Mouse (Mus musculus): ENCODE results near the gene Ephx4.
"Not testable (repeated sequence)": the region's sequence is repeated elsewhere in the genome, so short reads cannot be mapped to it uniquely, and the experiment has no call there.

Ephx4 gene

DNA sequence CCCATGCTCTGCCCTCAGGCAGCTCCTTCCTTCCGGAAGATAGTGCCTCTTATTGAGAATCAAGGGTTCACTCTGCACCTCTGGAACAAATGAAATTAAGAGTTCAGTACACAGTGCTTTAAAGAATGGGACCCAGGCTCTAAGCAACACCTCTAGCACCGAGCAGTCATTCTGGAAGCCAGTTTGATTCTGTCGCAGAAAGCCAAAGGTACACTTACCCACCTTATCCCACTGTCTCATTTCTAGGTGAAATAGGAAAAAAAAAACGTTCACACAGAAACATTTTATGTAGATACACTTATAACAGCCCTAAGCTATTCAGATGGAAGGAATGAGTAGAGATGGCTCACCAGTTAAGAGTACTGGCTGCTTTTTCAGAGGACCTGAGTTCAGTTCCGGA, at the start of gene Ephx4:
Ephx4 (plus strand) TSS at position 301 of the 400 bp plus-strand sequence.
- in situ Hi-C loops (cut with MseI, MboI), result no loop called here

GRCm38 (mm10) chr5:107353981-107354380, 48.6 kb upstream of the Ephx4 start:
- in situ Hi-C loops (cut with MseI, MboI), result no loop called here

- in situ Hi-C loops (cut with MseI, MboI), result no loop called here
Observed at GRCm38 (mm10) chr5:107355801-107356200, 46.7 kb upstream of the Ephx4 start.

DNA sequence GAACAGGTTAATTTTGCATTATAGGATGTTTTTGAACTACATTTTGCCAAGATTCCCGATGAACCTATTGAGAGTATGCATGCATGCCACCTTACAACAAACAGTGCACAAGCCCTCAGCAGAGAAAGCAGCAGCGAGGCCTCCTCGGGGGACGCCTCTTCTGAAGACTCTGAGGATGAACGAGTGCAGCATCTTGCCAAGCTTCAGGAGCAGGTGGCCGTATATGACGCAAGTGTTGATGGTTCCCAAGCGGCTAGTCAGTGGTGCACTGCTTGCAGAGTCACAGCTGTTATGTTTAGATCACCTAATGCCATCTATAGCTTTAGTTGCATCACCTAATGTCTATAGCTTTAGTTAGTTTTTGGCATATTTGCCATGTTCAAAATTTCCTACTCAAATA, 44.8 kb upstream of the Ephx4 start:
- in situ Hi-C loops (cut with MseI, MboI), result no loop called here

- in situ Hi-C loops (cut with MseI, MboI), result no loop called here
Observed at GRCm38 (mm10) chr5:107359395-107360053, 43.0 kb upstream of the Ephx4 start.

GRCm38 (mm10) chr5:107360054-107360730, 42.3 kb upstream of the Ephx4 start:
- in situ Hi-C loops (cut with MseI, MboI), result no loop called here

GRCm38 (mm10) chr5:107370040-107370439, 32.5 kb upstream of the Ephx4 start:
- in situ Hi-C loops (cut with MseI, MboI), result no loop called here

- in situ Hi-C loops (cut with MseI, MboI), result no loop called here
Observed at GRCm38 (mm10) chr5:107371335-107371734, 31.2 kb upstream of the Ephx4 start.

GRCm38 (mm10) chr5:107373256-107373655, 29.3 kb upstream of the Ephx4 start:
- in situ Hi-C loops (cut with MseI, MboI), result no loop called here

DNA sequence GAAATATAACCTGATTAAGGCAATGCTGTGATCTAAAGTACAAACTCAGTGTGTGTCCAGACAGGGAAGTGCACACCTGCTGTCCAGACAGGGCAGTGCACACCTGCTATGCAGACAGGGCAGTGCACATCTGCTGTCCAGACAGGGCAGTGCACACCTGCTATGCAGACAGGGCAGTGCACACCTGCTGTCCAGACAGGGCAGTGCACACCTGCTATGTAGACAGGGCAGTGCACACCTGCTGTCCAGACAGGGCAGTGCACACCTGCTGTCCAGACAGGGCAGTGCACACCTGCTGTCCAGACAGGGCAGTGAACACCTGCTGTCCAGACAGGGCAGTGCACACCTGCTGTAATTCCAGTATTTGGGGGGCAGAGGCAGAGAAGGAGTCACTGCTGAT, 16.1 kb upstream of the Ephx4 start:
- in situ Hi-C loops (cut with MseI, MboI), result not testable (repeated sequence)

- in situ Hi-C loops (cut with MseI, MboI), result no loop called here
Observed at GRCm38 (mm10) chr5:107387788-107388187, 14.7 kb upstream of the Ephx4 start.

GRCm38 (mm10) chr5:107389373-107389772, 13.2 kb upstream of the Ephx4 start:
- in situ Hi-C loops (cut with MseI, MboI), result no loop called here

- in situ Hi-C loops (cut with MseI, MboI), result no loop called here
Observed at GRCm38 (mm10) chr5:107394437-107394836, 8.1 kb upstream of the Ephx4 start.

DNA sequence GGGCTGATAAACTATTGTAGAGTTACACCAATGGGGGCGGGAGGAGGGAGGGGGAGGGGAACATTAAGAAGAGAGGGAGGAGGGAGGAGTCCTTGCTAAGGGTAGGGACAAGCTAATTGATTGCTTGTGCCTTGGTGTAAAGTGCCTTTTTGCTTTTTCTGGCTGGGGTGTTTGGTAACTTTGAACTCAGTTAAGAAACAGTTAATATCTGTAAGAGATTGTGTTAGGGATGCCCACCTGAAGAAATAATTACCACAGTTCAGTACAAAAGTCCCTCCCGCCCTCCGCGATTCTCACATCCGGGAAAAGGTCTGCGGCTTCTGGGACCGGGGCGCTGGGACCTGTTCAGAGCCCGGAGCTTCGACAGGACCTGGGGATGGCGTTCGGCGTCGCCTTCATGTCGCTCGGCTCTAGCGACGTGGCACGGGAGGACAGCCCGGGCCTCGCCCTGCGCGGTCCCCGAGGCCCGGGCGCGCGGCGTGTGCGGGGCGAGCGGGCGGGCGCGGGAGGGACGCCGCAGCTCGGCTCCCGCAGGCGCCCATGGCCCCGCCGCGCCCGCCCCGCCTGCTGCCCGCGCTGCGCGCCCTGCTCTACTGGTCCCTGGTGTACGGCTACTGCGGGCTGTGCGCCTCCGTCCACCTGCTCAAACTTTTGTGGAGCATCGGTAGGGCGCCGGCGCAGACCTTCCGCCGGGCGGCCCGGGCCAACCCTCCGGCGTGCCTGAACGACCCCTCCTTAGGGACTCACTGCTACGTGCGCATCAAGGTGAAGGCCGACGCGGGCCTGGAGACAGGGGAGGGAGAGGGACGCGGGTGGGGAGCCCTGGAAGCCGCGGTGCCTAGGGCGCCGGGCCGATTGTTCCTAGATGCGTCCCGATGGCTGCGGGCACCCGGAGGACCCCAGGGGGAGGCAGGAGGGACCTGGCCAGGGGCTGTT, 743 bp downstream of the Ephx4 start:
- in situ Hi-C loops (cut with MseI, MboI), result no loop called here

DNA sequence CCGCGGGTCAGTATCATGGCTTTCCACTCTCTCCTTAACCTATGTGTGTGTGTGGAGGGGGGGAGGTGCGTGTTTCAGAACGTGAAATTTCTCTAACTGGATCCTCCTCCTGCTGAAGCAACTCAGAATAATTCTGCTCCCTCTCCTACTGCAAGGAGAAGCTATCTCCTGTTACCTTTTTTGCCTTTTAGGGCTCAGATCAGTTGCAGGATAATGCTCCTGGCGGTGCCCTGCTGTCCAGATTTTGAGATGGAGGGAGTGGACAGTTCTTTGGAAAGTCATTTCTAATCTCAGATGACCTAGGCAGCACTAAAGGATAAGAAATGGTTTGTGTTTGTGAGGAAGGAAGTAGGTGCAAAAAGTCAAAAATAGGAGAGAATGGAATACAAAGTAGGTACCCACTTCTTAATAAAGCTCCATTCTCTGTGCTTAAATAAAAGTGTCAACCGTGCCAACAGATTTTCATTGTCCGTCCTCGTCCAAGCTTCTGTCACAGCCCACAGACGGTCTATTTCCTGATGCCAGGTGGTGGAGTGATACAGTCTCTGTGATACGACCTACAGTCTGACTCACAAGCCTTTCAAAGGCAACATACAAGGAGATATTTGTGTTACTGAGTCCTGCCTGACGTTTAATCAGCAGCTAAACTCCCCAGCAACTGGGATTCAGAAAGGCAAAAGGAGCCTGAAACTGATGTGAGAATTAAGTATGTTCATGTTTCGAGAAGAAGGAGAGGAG, 1.6 kb downstream of the Ephx4 start:
- in situ Hi-C loops (cut with MseI, MboI), result no loop called here

GRCm38 (mm10) chr5:107405361-107405760, 2.8 kb downstream of the Ephx4 start:
- in situ Hi-C loops (cut with MseI, MboI), result no loop called here

- in situ Hi-C loops (cut with MseI, MboI), result no loop called here
Observed at GRCm38 (mm10) chr5:107410305-107410704, 7.8 kb downstream of the Ephx4 start.

DNA sequence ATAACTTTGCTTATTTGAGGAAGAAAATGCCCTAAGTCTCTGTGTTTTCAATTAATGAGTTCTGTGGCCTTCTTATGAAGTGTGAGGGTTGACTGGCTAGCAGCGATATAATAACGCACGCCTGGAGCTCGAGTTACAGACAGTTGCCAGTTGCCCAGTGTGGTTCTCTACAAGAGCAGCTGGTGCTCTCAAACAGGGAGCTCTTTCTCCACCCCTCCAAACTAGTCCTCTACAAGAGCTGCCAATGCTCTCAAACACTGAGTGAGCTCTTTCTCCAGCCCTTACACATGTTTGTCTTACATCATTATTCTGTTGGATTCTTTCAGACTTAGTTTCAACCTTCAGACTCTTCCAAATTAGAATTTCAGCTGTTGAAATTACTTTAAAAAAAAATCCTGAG, 8.8 kb downstream of the Ephx4 start:
- in situ Hi-C loops (cut with MseI, MboI), result no loop called here

DNA sequence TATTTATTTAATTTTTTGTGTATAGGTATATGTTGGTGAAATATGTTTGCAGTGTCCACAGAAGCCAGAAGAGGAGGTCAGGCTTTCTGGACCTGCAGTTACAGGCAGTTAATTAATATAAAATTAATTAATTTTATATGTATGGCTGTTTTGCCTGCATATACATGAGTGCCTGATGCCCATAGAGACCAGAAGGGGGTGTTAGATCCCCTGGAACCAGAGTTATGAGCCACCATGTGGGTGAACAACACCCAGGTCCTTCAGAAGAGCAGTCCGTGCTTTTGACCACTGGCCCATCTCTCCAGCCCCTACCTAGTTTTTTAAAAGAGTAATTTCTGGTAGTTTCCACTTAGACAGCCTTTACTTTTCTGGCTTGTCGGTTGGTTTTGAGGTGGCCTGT, 9.7 kb downstream of the Ephx4 start:
- in situ Hi-C loops (cut with MseI, MboI), result no loop called here

DNA sequence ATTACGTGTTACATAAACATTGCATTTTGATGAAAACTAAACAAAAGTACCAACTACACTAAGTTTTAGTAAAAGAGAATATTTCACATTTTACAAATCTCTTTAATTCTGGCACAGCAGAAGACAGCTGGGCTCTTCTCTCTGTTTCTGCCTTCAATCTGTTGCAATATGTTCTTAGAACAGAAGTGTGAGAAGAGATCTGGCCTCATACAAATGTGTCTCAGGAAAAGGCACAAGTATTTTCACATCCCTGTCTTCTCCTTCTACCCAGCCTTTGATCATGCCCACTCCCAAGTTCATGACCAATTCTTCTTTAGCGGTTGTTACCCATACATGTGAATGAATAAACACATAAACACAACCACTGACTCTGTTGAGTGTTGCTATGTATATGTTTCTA, 12.6 kb downstream of the Ephx4 start:
- in situ Hi-C loops (cut with MseI, MboI), result no loop called here

DNA sequence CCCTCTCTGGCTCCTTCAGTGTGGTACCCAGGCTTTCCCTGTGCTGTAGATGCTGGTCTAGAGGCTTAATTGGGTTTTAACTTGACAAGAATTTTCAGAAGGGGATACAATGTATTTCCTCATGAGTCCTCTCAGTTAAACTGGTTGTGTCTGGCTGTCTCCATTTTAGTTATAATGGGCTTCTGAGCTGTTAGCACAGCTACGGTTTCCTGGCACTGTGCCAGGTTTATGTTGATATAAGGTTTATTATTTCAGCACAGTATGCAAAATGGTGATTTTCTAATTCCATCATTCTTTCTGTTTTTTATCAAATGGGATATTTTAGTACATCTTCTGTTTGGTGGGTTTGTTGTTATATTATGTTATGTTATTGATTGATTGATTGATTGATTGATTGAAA, 19.1 kb downstream of the Ephx4 start:
- in situ Hi-C loops (cut with MseI, MboI), result no loop called here

- in situ Hi-C loops (cut with MseI, MboI), result no loop called here
Observed at GRCm38 (mm10) chr5:107431249-107431648, 28.7 kb downstream of the Ephx4 start, which contains the start of gene Lpcat2b. TSS of gene Lpcat2b (plus strand) at chr5:107431549.
